In the genomic region with DNA sequence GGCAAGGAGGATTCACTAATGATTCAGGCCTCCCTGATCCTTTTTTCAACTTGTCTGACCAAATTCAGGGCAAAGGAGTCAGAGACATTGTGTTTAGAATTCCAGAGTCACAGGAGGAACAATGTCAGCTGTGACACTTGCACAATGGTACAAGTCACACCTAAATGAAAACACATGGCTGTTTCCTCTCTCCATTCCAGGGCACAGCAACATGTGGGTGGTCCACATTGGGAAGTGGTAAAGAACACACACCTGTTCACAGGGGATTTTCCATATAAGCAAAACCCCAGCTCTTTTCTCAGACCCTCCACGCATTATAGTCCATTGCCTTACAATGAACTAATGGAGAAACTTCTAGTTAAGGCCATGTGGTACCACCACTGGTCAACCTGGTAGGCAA, we compare ENCODE assay signal across 35 mouse cellular contexts.
"Had no signal": no experiment of that assay in that cellular context is flagged by ENCODE, and none has a peak within 500 bp of the region (broad histone marks: within the 10 kb centered on the region; RNA-seq: fewer than 3 reads in every experiment).

No protein-coding gene starts in this region.

- H3K27me3 ChIP-seq: hindbrain, embryonic 12.5 days; hindbrain, embryonic 13.5 days; hindbrain, embryonic 15.5 days; intestine, embryonic 15.5 days had no signal

- H3K4me2 ChIP-seq: heart, embryonic 11.5 days; heart, embryonic 12.5 days; heart, embryonic 13.5 days; heart, embryonic 15.5 days; hindbrain, embryonic 12.5 days; hindbrain, embryonic 13.5 days; hindbrain, embryonic 14.5 days; hindbrain, embryonic 15.5 days; intestine, embryonic 15.5 days; kidney, embryonic 15.5 days had no signal

- H3K27ac ChIP-seq: heart, embryonic 10.5 days; heart, embryonic 13.5 days; heart, embryonic 15.5 days; hindbrain, embryonic 10.5 days; hindbrain, embryonic 12.5 days; hindbrain, embryonic 13.5 days; hindbrain, embryonic 14.5 days; hindbrain, embryonic 15.5 days; hindbrain, postnatal 0 days; intestine, embryonic 15.5 days; kidney, embryonic 15.5 days; kidney, postnatal 0 days; layer of hippocampus, adult 2 months had no signal

- H3K36me3 ChIP-seq: heart, embryonic 10.5 days; heart, embryonic 12.5 days; heart, embryonic 13.5 days; heart, embryonic 15.5 days; hindbrain, embryonic 10.5 days; hindbrain, embryonic 12.5 days; hindbrain, embryonic 13.5 days; hindbrain, embryonic 15.5 days; intestine, embryonic 15.5 days; kidney, embryonic 15.5 days had no signal

- DNase-seq: heart, postnatal 10 days; heart, postnatal 14 days; heart, postnatal 36 days; heart, postnatal 4 days; kidney, adult 11 months; kidney, adult 18-20 months; kidney, adult 2 months; kidney, adult 8-10 months; kidney, adult 9 months; kidney, postnatal 10 days; kidney, postnatal 14 days; kidney, postnatal 25 days; kidney, postnatal 36 days; kidney, postnatal 4 days; layer of hippocampus, adult 9-11 months; layer of hippocampus, postnatal 36 days had no signal

- H3K9me3 ChIP-seq: heart, embryonic 10.5 days; heart, embryonic 12.5 days; heart, embryonic 13.5 days; heart, embryonic 15.5 days; hindbrain, embryonic 10.5 days; hindbrain, embryonic 12.5 days; hindbrain, embryonic 13.5 days; hindbrain, embryonic 15.5 days; intestine, embryonic 15.5 days; kidney, embryonic 15.5 days had no signal

- H3K9ac ChIP-seq: heart, embryonic 12.5 days; heart, embryonic 13.5 days; heart, embryonic 15.5 days; hindbrain, embryonic 12.5 days; hindbrain, embryonic 13.5 days; hindbrain, embryonic 14.5 days; hindbrain, embryonic 15.5 days; intestine, embryonic 15.5 days; kidney, embryonic 15.5 days had no signal

- ATAC-seq: hindbrain, embryonic 16.5 days; hindbrain, postnatal 0 days; inflammation-experienced regulatory T-cells, adult 6 months; intestine, embryonic 15.5 days; intestine, embryonic 16.5 days; intestine, postnatal 0 days had no signal

- H3K4me3 ChIP-seq: heart, embryonic 10.5 days; heart, embryonic 12.5 days; heart, embryonic 13.5 days; heart, embryonic 15.5 days; hindbrain, embryonic 10.5 days; hindbrain, embryonic 12.5 days; hindbrain, embryonic 13.5 days; hindbrain, embryonic 15.5 days; intestine, embryonic 15.5 days; kidney, embryonic 15.5 days; layer of hippocampus, adult 2 months had no signal
